Comparison of ENCODE assay signal across 22 mouse cellular contexts in the genomic region with DNA sequence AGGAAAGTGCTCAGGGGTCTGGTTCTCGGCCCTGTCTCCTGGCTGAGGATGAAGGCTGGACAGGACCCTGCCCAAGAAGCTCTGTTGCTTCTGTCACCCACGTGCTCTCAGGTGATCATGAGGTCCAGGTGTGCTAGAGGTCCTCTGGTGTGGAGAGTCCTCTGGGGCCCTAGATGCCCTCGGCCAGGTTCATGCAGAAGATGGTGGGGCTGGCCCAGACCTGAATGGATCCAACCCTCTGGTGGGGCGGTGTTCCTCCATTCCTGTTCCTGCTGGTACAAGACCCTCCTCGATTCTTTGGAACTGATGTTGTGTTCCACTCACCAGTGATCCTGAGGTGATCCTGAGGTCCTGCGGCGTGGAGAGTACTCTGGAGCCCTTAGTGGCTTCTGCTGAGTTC.
DNase-seq lines count a peak whose midpoint lies in the region; ATAC-seq lines count a peak whose summit lies in the region.
"Had no signal": no experiment of that assay in that cellular context is flagged by ENCODE, and none has a peak within 500 bp of the region (broad histone marks: within the 10 kb centered on the region; RNA-seq: fewer than 3 reads in every experiment).

No protein-coding gene starts in this region.

- no peak overlapping the region for H3K9ac ChIP-seq in forebrain, embryonic 11.5 days (ENCODE audit: low read length)
- H3K9ac ChIP-seq in forebrain, embryonic 14.5 days (ENCODE audit: low read length) = no peak overlapping the region
- no peak overlapping the region for H3K9ac ChIP-seq in midbrain, embryonic 11.5 days (ENCODE audit: low read length)
- no peak overlapping the region for H3K9ac ChIP-seq in midbrain, embryonic 12.5 days (replicated peaks)
- no peak overlapping the region for H3K9ac ChIP-seq in midbrain, embryonic 16.5 days (ENCODE audit: low read depth, low read length)

- 92% methylated on average over 7 of the region's 7 CpGs for WGBS in forebrain, embryonic 11.5 days
- 94% methylated on average over 7 of the region's 7 CpGs for WGBS in forebrain, embryonic 14.5 days
- WGBS in midbrain, embryonic 11.5 days = 91% methylated on average over 7 of the region's 7 CpGs
- 86% methylated on average over 7 of the region's 7 CpGs for WGBS in midbrain, embryonic 10.5 days
- WGBS in midbrain, embryonic 12.5 days = 86% methylated on average over 7 of the region's 7 CpGs
- WGBS in midbrain, embryonic 16.5 days = 95% methylated on average over 7 of the region's 7 CpGs

- no peaks in the 10 kb centered on the region for H3K36me3 ChIP-seq in forebrain, embryonic 11.5 days (ENCODE audit: control insufficient read depth, insufficient read depth, low read length)
- no peaks in the 10 kb centered on the region for H3K36me3 ChIP-seq in forebrain, embryonic 14.5 days (ENCODE audit: control insufficient read depth, insufficient read depth, low read length)
- H3K36me3 ChIP-seq in midbrain, embryonic 11.5 days (ENCODE audit: control insufficient read depth, insufficient read depth, low read length) = no peaks in the 10 kb centered on the region
- no peaks in the 10 kb centered on the region for H3K36me3 ChIP-seq in midbrain, embryonic 10.5 days
- no peaks in the 10 kb centered on the region for H3K36me3 ChIP-seq in midbrain, embryonic 12.5 days
- H3K36me3 ChIP-seq in midbrain, embryonic 16.5 days (ENCODE audit: control insufficient read depth, insufficient read depth, low read length) = no peaks in the 10 kb centered on the region
- H3K36me3 ChIP-seq: G1E had no signal

- H3K27ac ChIP-seq in forebrain, embryonic 11.5 days (ENCODE audit: low read depth, low read length) = no peak overlapping the region
- H3K27ac ChIP-seq in forebrain, embryonic 14.5 days (ENCODE audit: low read depth, low read length) = no peak overlapping the region
- no peak overlapping the region for H3K27ac ChIP-seq in midbrain, embryonic 11.5 days (ENCODE audit: low read depth, low read length)
- no peak overlapping the region for H3K27ac ChIP-seq in midbrain, embryonic 10.5 days (replicated peaks)
- H3K27ac ChIP-seq in midbrain, embryonic 12.5 days (replicated peaks) = no peak overlapping the region
- H3K27ac ChIP-seq in midbrain, embryonic 16.5 days (ENCODE audit: low read length) = no peak overlapping the region

- no peak for ATAC-seq in forebrain, embryonic 11.5 days (replicated peaks; ENCODE audit: low FRiP score)
- no peak for ATAC-seq in forebrain, embryonic 14.5 days
- ATAC-seq in midbrain, embryonic 11.5 days (ENCODE audit: low FRiP score) = no peak
- ATAC-seq in midbrain, embryonic 12.5 days (ENCODE audit: low FRiP score, low read depth) = peak; percentile 19; the same call in 1 of the 2 replicates
- ATAC-seq in midbrain, embryonic 16.5 days = no peak
- ATAC-seq: activated CD4-positive, CD25-positive, alpha-beta regulatory T cell, adult 4 months; CD4-positive, CD25-positive, alpha-beta regulatory T cell, adult 4 months; Patski had no signal

- no peak overlapping the region for H3K4me3 ChIP-seq in forebrain, embryonic 11.5 days (ENCODE audit: low read depth, low read length)
- H3K4me3 ChIP-seq in forebrain, embryonic 14.5 days (ENCODE audit: low read depth, low read length) = no peak overlapping the region
- no peak overlapping the region for H3K4me3 ChIP-seq in midbrain, embryonic 11.5 days (ENCODE audit: low read depth, low read length)
- H3K4me3 ChIP-seq in midbrain, embryonic 10.5 days = no peak overlapping the region
- no peak overlapping the region for H3K4me3 ChIP-seq in midbrain, embryonic 12.5 days
- no peak overlapping the region for H3K4me3 ChIP-seq in midbrain, embryonic 16.5 days (ENCODE audit: low read depth, low read length)

- no peaks in the 10 kb centered on the region for H3K9me3 ChIP-seq in forebrain, embryonic 11.5 days (ENCODE audit: control insufficient read depth, low read length)
- no peaks in the 10 kb centered on the region for H3K9me3 ChIP-seq in forebrain, embryonic 14.5 days (replicated peaks; ENCODE audit: control insufficient read depth, low read length)
- H3K9me3 ChIP-seq in midbrain, embryonic 11.5 days (ENCODE audit: control insufficient read depth, low read length) = no peaks in the 10 kb centered on the region
- no peaks in the 10 kb centered on the region for H3K9me3 ChIP-seq in midbrain, embryonic 10.5 days (replicated peaks)
- H3K9me3 ChIP-seq in midbrain, embryonic 12.5 days = no peaks in the 10 kb centered on the region
- H3K9me3 ChIP-seq in midbrain, embryonic 16.5 days (replicated peaks; ENCODE audit: control insufficient read depth, low read length, poor library complexity, severe bottlenecking) = no peaks in the 10 kb centered on the region

- H3K4me2 ChIP-seq in forebrain, embryonic 11.5 days (ENCODE audit: low read depth, low read length, severe bottlenecking) = no peak overlapping the region
- no peak overlapping the region for H3K4me2 ChIP-seq in forebrain, embryonic 14.5 days (ENCODE audit: low read length)
- H3K4me2 ChIP-seq in midbrain, embryonic 11.5 days = no peak overlapping the region
- no peak overlapping the region for H3K4me2 ChIP-seq in midbrain, embryonic 12.5 days (replicated peaks)
- H3K4me2 ChIP-seq in midbrain, embryonic 16.5 days (ENCODE audit: low read length) = no peak overlapping the region

- peak; percentile 52 for DNase-seq in forebrain, embryonic 11.5 days (ENCODE audit: low spot score)
- DNase-seq in forebrain, embryonic 14.5 days (ENCODE audit: low spot score) = no peak
- DNase-seq in heart, adult 11 months = peak; percentile 72
- no peak for DNase-seq in heart, adult 9 months (ENCODE audit: low spot score in 2 of 2)
- peak; percentile 60 for DNase-seq in midbrain, embryonic 11.5 days (ENCODE audit: low spot score, missing footprints)
- no peak for DNase-seq in midbrain, embryonic 10.5 days (ENCODE audit: low spot score)
- DNase-seq: adrenal gland, adult 2 months; adrenal gland, adult 8-10 months; adrenal gland, postnatal 10 days; adrenal gland, postnatal 14 days; adrenal gland, postnatal 25 days; adrenal gland, postnatal 36 days; B cell, adult 2 months; cerebellum, adult 11 months; cerebellum, adult 11-12 months had no signal

- H3K27me3 ChIP-seq in forebrain, embryonic 11.5 days (ENCODE audit: control insufficient read depth, insufficient read depth, low read length) = no peaks in the 10 kb centered on the region
- no peaks in the 10 kb centered on the region for H3K27me3 ChIP-seq in forebrain, embryonic 14.5 days (replicated peaks; ENCODE audit: control insufficient read depth, insufficient read depth, low read length)
- no peaks in the 10 kb centered on the region for H3K27me3 ChIP-seq in midbrain, embryonic 11.5 days (ENCODE audit: control insufficient read depth, insufficient read depth, low read length)
- H3K27me3 ChIP-seq in midbrain, embryonic 10.5 days (ENCODE audit: low read depth, poor library complexity, severe bottlenecking) = no peaks in the 10 kb centered on the region
- no peaks in the 10 kb centered on the region for H3K27me3 ChIP-seq in midbrain, embryonic 12.5 days
- H3K27me3 ChIP-seq in midbrain, embryonic 16.5 days (ENCODE audit: control insufficient read depth, insufficient read depth, low read depth, low read length) = no peaks in the 10 kb centered on the region
- H3K27me3 ChIP-seq: CH12.LX, Patski had no signal

- H3K4me1 ChIP-seq in forebrain, embryonic 11.5 days (replicated peaks; ENCODE audit: control insufficient read depth, insufficient read depth, low read length) = no peaks in the 10 kb centered on the region
- no peaks in the 10 kb centered on the region for H3K4me1 ChIP-seq in forebrain, embryonic 14.5 days (ENCODE audit: control insufficient read depth, insufficient read depth, low read length)
- H3K4me1 ChIP-seq in midbrain, embryonic 11.5 days (ENCODE audit: control insufficient read depth, insufficient read depth, low read length) = no peaks in the 10 kb centered on the region
- no peaks in the 10 kb centered on the region for H3K4me1 ChIP-seq in midbrain, embryonic 10.5 days
- no peaks in the 10 kb centered on the region for H3K4me1 ChIP-seq in midbrain, embryonic 12.5 days
- H3K4me1 ChIP-seq in midbrain, embryonic 16.5 days (ENCODE audit: control insufficient read depth, insufficient read depth, low read length) = no peaks in the 10 kb centered on the region

Comparison
In these comparisons a context has a peak if more than half of its experiments do, and no peak if none do; other contexts are left out.
1. DNase-seq: peak in forebrain, embryonic 11.5 days (single experiment), heart, adult 11 months (single experiment) and midbrain, embryonic 11.5 days (single experiment); none in forebrain, embryonic 14.5 days (single experiment), heart, adult 9 months (0 of 2) and midbrain, embryonic 10.5 days (single experiment).